Mouse (Mus musculus) macrophage (primary cell): ENCODE data around the gene Rbm19. TPM values are rescaled to one million over a fixed set of nuclear protein-coding genes. Genes with fewer than 3 reads are reported as not detected.

ENCODE experiments used
- H3K27ac ChIP-seq: fragments of 350-480 bp; formaldehyde crosslinking; 2 replicates; pipeline ENCODE4 v1.9.0; 2021
- H3K36me3 ChIP-seq: fragments of 350-480 bp; formaldehyde crosslinking; 2 replicates; pipeline ENCODE4 v1.9.0; 2021; ENCODE audit errors: inconsistent target
- H3K4me3 ChIP-seq: fragments of 350-480 bp; formaldehyde crosslinking; 2 replicates; pipeline ENCODE4 v1.9.0; 2021; ENCODE audit errors: inconsistent target
- H3K79me2 ChIP-seq: fragments of 350-480 bp; formaldehyde crosslinking; 2 replicates; pipeline ENCODE4 v1.9.0; 2021; ENCODE audit errors: inconsistent target
- WGBS: methylation state at CpG from one replicate; pipeline ENCODE4 v1.1.7; 2026; ENCODE audit warnings: inconsistent platforms; ENCODE audit not compliant: missing documents; 5-methylcytosine and 5-hydroxymethylcytosine counted together
- polyA plus RNA-seq: library from polyadenylated mRNA; stranded (reverse); fragments of 250-400 nt; gene quantifications from 3 replicates; pipeline ENCODE4 v1.2.4, GENCODE M21; 2018; ENCODE audit warnings: inconsistent platforms

The Rbm19 gene
- polyA plus RNA-seq, 1 experiment from 2014 or later: 19.3 TPM

- Histone ChIP-seq H3K79me2 (no peaks in the 10 kb centered on the region), H3K27ac (0 out of 2 replicates have a peak overlapping the region, but pooled peaks have one; percentile 2), H3K36me3 (no peaks in the 10 kb centered on the region), H3K4me3 (no peak overlapping the region)
- WGBS: 63% methylated on average over 9 of the region's 9 CpGs
These were observed 49.0 kb downstream of the Rbm19 start for GRCm38 (mm10) chr5:120165061-120165942.

DNA sequence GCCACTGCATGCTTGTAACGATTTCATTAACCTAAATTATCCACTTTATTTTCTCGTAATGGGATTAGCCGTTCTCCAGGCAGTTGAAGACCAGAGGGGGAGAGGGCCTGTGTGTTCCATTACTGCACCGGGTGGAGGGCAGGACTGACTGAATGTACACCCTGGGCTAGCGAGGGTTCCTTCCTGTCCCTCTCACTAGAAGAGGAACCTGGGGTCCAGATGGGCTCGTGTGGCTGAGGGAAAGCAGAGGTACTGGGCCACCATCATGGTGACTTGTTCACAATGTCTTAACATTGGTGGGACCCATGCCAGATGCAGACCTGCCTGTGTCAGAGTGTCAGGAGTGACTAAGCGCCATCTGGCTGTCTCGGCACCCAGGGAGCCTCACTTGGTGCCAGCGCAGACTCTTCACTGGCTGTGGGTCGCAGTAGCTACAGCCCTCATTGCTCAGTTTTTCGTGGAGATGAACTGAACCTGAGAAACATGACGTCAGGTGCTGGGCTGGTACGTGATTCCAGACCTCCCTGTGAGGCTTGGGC, 51.6 kb downstream of the Rbm19 start:
- Histone ChIP-seq H3K79me2 (no peaks in the 10 kb centered on the region), H3K4me3 (no peak overlapping the region), H3K36me3 (no peaks in the 10 kb centered on the region), H3K27ac (no peak overlapping the region)
- WGBS: 79% methylated on average over 13 of the region's 13 CpGs

DNA sequence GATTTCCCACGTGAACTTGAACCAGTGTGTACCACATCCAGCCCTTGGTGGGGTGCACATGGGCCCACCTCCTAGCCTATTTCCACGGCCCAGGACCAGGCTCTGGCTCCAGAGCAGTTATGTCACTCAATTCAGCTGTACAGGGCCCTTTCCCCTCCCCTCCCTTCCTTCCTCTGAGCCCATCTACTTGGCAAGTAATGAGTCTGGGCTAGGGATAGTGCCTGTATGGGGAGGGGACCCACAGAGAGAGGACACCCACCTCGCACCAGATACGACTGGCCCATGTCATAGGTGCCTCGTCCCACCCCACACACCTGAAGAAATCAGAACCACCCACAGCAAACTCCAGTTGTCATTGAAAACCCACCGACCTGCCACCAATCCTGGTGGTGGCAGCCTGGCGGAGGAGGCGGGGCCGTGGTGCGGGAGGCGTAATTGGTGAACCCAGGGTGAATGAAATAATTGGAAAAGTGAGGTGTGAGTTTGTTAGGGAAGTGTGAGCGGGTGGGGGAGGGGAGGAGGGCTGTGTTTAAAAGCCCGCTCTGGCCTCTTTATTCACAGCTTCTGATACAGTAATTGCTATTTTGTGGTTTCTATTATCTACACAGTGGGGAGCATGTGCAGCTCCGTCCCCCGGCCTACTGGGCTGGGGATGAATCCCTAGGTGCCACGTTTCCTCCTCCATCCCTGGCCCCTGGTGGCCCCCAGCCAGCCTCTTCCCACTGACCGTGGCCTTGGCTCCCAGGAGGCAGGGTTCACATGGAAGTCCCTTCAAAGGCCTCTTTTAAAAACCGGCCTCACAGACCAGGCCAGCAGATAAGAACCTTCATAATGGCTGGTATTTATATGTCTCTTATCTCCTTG, 55.8 kb downstream of the Rbm19 start:
- Histone ChIP-seq H3K79me2 (no peaks in the 10 kb centered on the region), H3K4me3 (no peak overlapping the region), H3K27ac (no peak overlapping the region), H3K36me3 (no peaks in the 10 kb centered on the region; the same call in 1 of the 2 replicates)
- WGBS: 93% methylated on average over 18 of the region's 18 CpGs

DNA sequence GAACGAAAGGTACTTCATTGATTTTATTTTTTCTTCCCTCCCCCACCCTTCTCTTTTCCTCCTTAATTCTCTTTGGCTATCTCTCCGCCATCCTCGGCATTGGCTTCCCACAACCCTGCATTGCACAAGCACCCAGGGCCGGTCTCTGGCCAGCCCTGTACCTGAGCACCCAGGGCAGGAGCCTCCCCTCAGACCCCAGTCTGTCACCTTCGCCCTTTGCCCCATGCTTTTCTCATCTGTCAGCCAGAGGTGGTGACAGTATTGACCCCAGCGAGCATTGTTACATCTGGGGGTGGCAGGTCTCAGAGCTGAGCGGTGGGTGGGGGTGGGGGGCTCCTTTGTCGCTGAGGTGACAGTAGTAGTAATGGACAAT, 56.5 kb downstream of the Rbm19 start:
- no peaks in the 10 kb centered on the region for H3K79me2 ChIP-seq
- no peaks in the 10 kb centered on the region; the same call in 1 of the 2 replicates for H3K36me3 ChIP-seq
- WGBS: 97% methylated on average over 8 of the region's 8 CpGs
- no peak overlapping the region for H3K4me3 ChIP-seq
- H3K27ac ChIP-seq: no peak overlapping the region

GRCm38 (mm10) chr5:120174317-120174716, 58.1 kb downstream of the Rbm19 start:
- Histone ChIP-seq H3K36me3 (no peaks in the 10 kb centered on the region; the same call in 1 of the 2 replicates), H3K79me2 (no peaks in the 10 kb centered on the region), H3K27ac (no peak overlapping the region), H3K4me3 (no peak overlapping the region)
- WGBS: 92% methylated on average over 7 of the region's 7 CpGs

- H3K27ac ChIP-seq: no peak overlapping the region
- no peaks in the 10 kb centered on the region for H3K79me2 ChIP-seq
- 93% methylated on average over 8 of the region's 8 CpGs for WGBS
- H3K36me3 ChIP-seq: no peaks in the 10 kb centered on the region; the same call in 1 of the 2 replicates
- no peak overlapping the region for H3K4me3 ChIP-seq
These were observed 59.0 kb downstream of the Rbm19 start for GRCm38 (mm10) chr5:120175217-120175616.

DNA sequence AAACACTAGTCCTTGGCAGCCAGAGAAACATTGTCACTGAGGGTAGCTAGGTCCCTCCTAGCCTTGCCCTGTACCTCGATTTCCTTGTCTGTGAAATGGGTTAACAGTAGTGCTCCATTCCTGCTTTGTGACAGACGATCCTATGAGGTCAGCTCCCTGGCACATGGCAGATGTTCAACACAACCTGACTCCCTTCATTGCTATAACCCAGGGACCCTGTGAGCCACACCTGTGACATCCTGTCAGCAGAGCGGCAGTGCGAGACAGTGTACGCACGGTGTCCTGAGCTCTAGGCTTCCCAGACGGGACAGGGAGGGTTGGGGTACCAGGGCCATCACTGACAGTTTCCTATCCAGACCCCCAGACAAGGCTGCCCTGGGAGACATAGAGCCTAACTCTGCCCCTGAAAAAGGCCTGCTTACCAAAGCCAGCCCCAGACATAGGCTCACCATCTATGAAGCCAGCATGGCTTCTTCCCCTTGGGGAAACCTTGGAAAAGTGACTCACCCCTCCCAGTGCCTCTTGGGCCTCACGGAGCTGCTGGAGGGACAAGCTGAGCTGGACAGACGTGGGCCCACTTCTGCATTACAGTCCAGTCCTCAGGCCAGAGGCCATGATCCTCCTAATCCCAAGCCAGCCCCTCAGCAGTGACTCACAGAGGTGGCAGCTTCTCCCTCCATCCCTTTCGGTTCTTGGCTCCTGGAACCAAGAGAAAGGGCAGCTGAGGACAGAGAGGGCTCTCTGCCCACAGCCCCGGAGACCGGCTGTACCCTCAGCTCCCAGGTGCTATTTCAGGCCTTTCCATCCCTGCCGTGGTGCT, 60.2 kb downstream of the Rbm19 start:
- WGBS: 96% methylated on average over 13 of the region's 13 CpGs
- H3K27ac ChIP-seq: no peak overlapping the region
- no peaks in the 10 kb centered on the region for H3K79me2 ChIP-seq
- H3K36me3 ChIP-seq: no peaks in the 10 kb centered on the region; the same call in 1 of the 2 replicates
- no peak overlapping the region for H3K4me3 ChIP-seq

DNA sequence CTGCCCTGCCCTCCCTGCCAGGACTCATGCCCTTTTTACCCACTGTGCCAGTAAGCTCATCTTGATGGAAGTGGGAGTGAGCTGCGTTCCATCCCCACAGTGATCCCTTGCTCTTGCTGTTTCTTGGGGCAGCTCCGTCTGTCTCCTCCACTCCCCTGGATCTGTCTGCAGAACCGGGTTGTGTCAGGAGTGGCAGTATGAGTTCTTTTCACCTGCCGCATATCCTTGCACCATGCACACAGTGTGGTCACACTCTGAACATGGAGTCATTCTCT, 60.7 kb downstream of the Rbm19 start:
- H3K27ac ChIP-seq: no peak overlapping the region
- no peaks in the 10 kb centered on the region; the same call in 1 of the 2 replicates for H3K36me3 ChIP-seq
- H3K79me2 ChIP-seq: no peaks in the 10 kb centered on the region
- 98% methylated on average over 4 of the region's 4 CpGs for WGBS
- no peak overlapping the region for H3K4me3 ChIP-seq

DNA sequence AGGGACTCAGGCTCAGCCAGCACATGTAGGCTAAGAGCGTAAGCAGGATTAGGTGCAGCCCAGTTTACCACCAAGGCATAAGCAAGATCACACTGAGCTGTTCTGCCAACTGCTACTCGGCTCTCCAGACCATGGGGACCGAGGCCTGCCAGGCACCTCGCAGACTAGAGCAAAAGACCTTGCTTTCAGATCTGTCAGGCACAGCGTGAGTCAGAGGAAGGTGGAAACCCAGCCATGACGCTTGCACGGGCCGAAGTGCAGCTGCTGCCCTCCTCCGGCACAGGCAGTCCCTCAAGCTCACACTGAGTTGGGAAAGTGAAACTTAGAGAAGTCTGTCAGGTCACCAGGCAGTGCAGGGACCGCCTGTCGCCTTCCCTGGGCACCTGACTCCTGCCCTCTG, 63.8 kb downstream of the Rbm19 start:
- WGBS: 93% methylated on average over 11 of the region's 11 CpGs
- Histone ChIP-seq H3K79me2 (no peaks in the 10 kb centered on the region), H3K36me3 (no peaks in the 10 kb centered on the region; the same call in 1 of the 2 replicates), H3K27ac (no peak overlapping the region), H3K4me3 (no peak overlapping the region)

DNA sequence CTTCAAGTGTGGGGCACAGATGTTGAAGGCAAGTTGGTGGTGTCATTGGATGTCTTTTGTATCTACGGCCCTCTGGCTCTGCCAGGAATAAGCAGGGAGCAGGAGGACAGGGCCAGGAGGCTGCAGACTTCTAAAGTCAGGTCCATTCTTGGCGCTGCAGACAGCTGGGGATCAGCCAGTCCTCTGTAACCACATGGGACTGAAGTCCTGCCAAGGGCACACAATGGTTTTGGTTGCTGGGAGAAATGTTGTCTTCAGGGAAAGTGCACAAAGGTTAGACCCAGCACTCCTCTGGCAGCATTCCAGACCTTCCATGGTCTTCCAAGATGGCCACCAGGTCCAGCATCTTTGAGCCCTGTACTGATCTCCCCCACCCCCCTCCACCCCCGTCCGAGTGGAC, 65.1 kb downstream of the Rbm19 start:
- H3K27ac ChIP-seq: no peak overlapping the region
- H3K79me2 ChIP-seq: no peaks in the 10 kb centered on the region
- H3K4me3 ChIP-seq: no peak overlapping the region
- no peaks in the 10 kb centered on the region for H3K36me3 ChIP-seq
- WGBS: 96% methylated on average over 4 of the region's 4 CpGs

DNA sequence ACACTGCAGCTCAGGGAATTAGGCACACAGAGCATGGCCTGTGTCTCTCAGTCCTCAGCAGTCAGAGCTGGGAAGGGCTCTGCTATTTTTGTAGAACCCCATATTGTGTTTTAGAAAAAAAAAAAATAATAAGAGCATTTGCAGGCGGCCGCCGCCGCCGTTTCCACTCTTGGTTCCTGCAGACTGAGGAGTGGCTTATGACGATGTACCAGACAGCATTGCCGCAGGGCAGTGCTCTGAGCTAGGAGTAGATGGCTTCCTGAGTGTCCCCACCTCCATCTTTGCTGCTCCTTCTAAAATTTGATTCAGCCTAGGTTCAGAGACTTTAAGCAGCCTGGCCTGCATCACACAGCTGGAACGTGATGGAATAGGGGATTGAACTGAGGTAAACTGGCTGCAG, 67.1 kb downstream of the Rbm19 start:
- H3K4me3 ChIP-seq: no peak overlapping the region
- no peaks in the 10 kb centered on the region for H3K79me2 ChIP-seq
- no peak overlapping the region for H3K27ac ChIP-seq
- 96% methylated on average over 8 of the region's 8 CpGs for WGBS
- no peaks in the 10 kb centered on the region for H3K36me3 ChIP-seq

DNA sequence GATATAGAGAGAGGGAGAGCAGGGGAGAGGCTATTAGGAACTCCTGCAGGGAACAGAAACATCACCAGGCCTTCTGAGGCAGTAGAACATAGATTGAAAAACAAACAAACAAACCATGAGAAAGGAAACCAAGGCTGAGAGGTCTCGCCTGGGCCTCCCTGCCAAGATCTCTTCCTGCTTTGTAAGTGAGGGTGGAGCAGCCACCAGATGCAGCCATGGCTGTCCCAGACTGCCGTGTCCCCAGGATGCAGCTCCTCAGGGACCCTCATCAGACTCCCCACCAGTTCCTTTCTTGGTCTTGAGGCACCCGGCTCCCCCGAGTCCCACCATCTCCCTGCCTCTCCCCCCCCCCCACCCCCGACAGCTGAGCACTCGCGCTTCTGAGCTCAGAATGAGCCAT, 67.5 kb downstream of the Rbm19 start:
- no peak overlapping the region for H3K27ac ChIP-seq
- no peaks in the 10 kb centered on the region for H3K36me3 ChIP-seq
- no peak overlapping the region for H3K4me3 ChIP-seq
- 90% methylated on average over 4 of the region's 7 CpGs for WGBS
- no peaks in the 10 kb centered on the region for H3K79me2 ChIP-seq

DNA sequence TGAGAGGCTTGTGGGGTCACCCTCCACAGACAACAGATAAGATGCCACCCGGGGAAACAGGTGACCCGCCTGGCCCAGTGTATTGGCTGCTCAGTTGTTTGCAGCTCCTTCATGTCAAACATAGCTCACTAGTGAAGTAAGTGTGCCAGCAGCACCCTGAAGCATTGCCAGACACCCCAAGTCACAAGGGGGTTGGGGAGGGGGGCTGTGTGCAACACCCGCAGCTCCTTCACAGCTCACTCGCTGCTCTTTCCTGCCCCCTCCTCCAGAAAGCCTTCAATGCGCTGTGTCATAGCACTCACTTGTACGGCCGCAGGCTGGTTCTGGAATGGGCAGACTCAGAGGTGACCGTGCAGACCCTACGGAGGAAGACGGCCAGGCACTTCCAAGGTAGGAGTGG, 69.7 kb downstream of the Rbm19 start:
- Histone ChIP-seq H3K27ac (no peak overlapping the region), H3K4me3 (no peak overlapping the region), H3K79me2 (no peaks in the 10 kb centered on the region), H3K36me3 (no peaks in the 10 kb centered on the region)
- WGBS: 95% methylated on average over 10 of the region's 10 CpGs

- WGBS: 90% methylated on average over 7 of the region's 7 CpGs
- Histone ChIP-seq H3K36me3 (no peaks in the 10 kb centered on the region), H3K4me3 (no peak overlapping the region), H3K79me2 (no peaks in the 10 kb centered on the region), H3K27ac (no peak overlapping the region)
These were observed 72.3 kb downstream of the Rbm19 start for GRCm38 (mm10) chr5:120188541-120188940.
